Mouse (Mus musculus) layer of hippocampus, adult 6 months (tissue): ENCODE measurements around the gene Nudcd3. TPM values are rescaled to one million over a fixed set of nuclear protein-coding genes. Genes with fewer than 3 reads are reported as not detected.

Source experiments
- long read RNA-seq, 2 experiments: library from polyadenylated mRNA; unstranded; transcript quantifications; one replicate each; pipeline ENCODE4 v2.0.0; 2019 to 2020
- polyA plus RNA-seq: library from polyadenylated mRNA; unstranded; fragments of <200 nt; fragmentation: Nextera tagmentation; gene quantifications from 2 replicates; pipeline ENCODE4 v1.2.3, GENCODE M21; 2021

Nudcd3 gene
- polyA plus RNA-seq, result 57.3 and 60.2 TPM in 2 replicates
- long read RNA-seq, experiment 1, transcript Nudcd3-201 (6 exons, 3,927 nt), result major isoform, 38 of 123 reads
- long read RNA-seq, experiment 1, partial matches to known transcripts, result 36 of 123 reads
- long read RNA-seq, experiment 1, other reads (novel, unspliced or antisense), result 49 of 123 reads
- long read RNA-seq, experiment 2, transcript Nudcd3-201 (6 exons, 3,927 nt), result major isoform, 672 of 825 reads
- long read RNA-seq, experiment 2, partial matches to known transcripts, result 88 of 825 reads
- long read RNA-seq, experiment 2, other reads (novel, unspliced or antisense), result 63 of 825 reads

DNA sequence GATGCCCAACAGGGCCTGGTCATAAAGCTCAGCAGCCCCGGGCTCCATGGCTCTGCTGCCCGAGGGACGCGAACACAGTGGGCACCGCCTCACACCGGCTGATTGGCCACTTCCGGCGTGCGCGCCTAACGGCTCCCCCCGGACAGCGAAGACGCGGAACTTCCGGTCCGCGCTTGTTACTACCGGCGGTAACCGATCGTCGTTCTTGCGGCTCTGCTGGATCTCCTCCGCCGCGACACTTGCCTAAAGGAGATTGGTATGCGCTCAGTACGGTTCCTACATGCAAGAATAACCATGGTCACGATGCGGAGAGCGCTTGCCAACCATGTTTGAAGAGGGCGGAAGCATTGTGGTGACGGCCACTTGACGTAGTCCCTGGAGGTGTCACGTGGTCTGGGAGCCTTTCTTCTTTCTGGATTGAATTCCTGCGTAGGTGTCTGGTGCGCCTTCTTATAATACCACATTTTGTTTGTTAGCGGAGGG, at the start of gene Nudcd3:
Nudcd3 (minus strand) TSS at position 329 of the 483 bp plus-strand sequence.

DNA sequence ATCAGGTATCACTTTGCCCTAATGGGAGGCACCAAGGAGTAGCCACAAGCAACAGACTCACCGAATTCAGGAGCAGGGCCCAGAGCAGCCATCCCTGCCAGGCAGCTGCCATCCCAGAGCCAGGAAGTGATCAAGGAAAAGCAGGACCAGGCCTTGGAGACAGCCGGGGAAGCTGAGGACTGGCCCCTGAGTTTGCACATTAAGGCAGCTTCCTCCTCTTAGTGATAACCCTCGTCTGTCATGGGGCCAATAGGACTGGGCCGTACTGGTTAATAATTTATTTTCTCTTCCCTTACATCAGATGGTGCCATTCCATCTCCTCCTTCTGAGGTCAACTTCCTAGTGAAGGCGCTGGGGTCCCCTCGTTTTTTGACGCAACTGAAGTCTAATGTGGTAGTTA, 29.8 kb upstream of the Nudcd3 start, which contains the start of gene Npc1l1:
Npc1l1 (minus strand) TSS at position 132 of the 400 bp plus-strand sequence.

DNA sequence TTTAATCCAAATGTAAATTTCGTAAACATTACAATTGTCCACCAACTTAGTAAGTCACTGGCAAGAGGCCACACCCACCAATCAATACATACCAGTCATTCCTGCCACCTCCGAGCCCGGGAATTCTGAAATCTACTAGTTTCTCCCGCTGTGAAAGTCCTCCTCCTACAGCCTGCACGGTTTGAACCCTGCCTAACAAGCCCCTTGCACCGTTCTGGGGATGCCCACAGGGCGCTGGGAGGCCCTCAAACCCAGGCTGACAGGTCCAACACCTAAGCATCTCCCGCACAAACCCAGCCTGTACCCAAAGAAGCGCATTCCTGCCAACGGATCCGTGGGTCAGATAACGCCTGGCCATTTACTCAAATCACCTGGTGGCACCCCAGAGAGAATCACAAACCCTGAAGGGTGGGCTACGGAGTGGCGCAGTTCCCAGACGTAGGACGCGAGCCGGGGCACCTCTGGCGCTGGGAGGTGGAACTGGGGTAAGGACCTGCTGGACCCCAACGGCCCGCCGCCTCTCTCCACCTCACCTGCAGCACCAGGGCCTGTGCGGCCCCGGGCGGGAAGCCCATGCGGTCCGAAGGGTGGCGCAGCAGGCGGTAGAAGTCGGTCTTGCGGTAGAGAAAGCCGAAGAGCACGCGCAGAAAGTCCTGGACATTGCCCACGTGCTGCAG, 667 bp downstream of the Nudcd3 start, which contains the start of gene A730071L15Rik:
A730071L15Rik (plus strand) TSS at position 620 of the 677 bp plus-strand sequence.

GRCm38 (mm10) chr11:6066176-6066575, 134.0 kb downstream of the Nudcd3 start, which contains the start of gene Camk2b:
TSS of gene Camk2b (minus strand) at chr11:6066362.

Other genes starting within 250 kb of the Nudcd3 start
- gene Ykt6, start 244.7 kb downstream of the Nudcd3 start, polyA plus RNA-seq, result 26.8 and 27.4 TPM in 2 replicates
- 252 and 298 TPM in 2 replicates for gene Camk2b, start 134.1 kb downstream of the Nudcd3 start, polyA plus RNA-seq
- 1.0 and 1.1 TPM in 2 replicates for gene A730071L15Rik, start 386 bp downstream of the Nudcd3 start, polyA plus RNA-seq
- gene Npc1l1, start 29.7 kb upstream of the Nudcd3 start, polyA plus RNA-seq, result not detected in 2 replicates
- 47.4 and 54.8 TPM in 2 replicates for gene Ddx56, start 67.4 kb upstream of the Nudcd3 start, polyA plus RNA-seq
- gene Tmed4, start 74.5 kb upstream of the Nudcd3 start, polyA plus RNA-seq, result 105 and 118 TPM in 2 replicates
- 125 and 132 TPM in 2 replicates for gene Ogdh, start 91.2 kb upstream of the Nudcd3 start, polyA plus RNA-seq
- gene Zmiz2, start 188.7 kb upstream of the Nudcd3 start, polyA plus RNA-seq, result 22.5 and 26.7 TPM in 2 replicates
- gene Ppia, start 215.0 kb upstream of the Nudcd3 start, polyA plus RNA-seq, result 6,575 and 7,918 TPM in 2 replicates
- 202 and 227 TPM in 2 replicates for gene H2afv, start 244.0 kb upstream of the Nudcd3 start, polyA plus RNA-seq